Mouse (Mus musculus) frontal cortex, adult (tissue): ENCODE data around the gene Ager.
A peak's percentile ranks its signal among the peaks of the same experiment; 100 is the strongest.

Experiments used
- ATAC-seq: cut with Nextera tagmentation; 2 replicates; pipeline ENCODE4 v1.9.2; 2017; ENCODE audit warnings: mild to moderate bottlenecking, moderate library complexity, mixed read lengths; ENCODE audit not compliant: low TSS enrichment

Gene Ager

GRCm38 (mm10) chr17:34585121-34585520, 12.5 kb upstream of the Ager start:
- no peak for ATAC-seq

GRCm38 (mm10) chr17:34585877-34586771, 11.5 kb upstream of the Ager start:
- peak; percentile 6; the same call in 1 of the 2 replicates for ATAC-seq

GRCm38 (mm10) chr17:34586796-34587422, 10.8 kb upstream of the Ager start:
- peak; percentile 59 for ATAC-seq

GRCm38 (mm10) chr17:34587423-34587811, 10.2 kb upstream of the Ager start:
- peak; percentile 72 for ATAC-seq

- ATAC-seq = no peak
Observed at GRCm38 (mm10) chr17:34587814-34588213, 9.8 kb upstream of the Ager start.

GRCm38 (mm10) chr17:34588767-34589166, 8.9 kb upstream of the Ager start:
- ATAC-seq = no peak

- no peak for ATAC-seq
Observed at GRCm38 (mm10) chr17:34589206-34589605, 8.5 kb upstream of the Ager start.

GRCm38 (mm10) chr17:34589681-34590101, 8.0 kb upstream of the Ager start, which contains the start of gene Gpsm3:
Gene Gpsm3 (plus strand): TSS chr17:34589806.
- ATAC-seq = no peak

GRCm38 (mm10) chr17:34590154-34590987, 7.3 kb upstream of the Ager start:
- ATAC-seq = no peak

GRCm38 (mm10) chr17:34591029-34591993, 6.4 kb upstream of the Ager start, which contains the start of gene Pbx2:
Gene Pbx2 (plus strand): TSS chr17:34591266.
- no peak for ATAC-seq

GRCm38 (mm10) chr17:34591994-34592375, 5.7 kb upstream of the Ager start:
- peak; percentile 20; the same call in 1 of the 2 replicates for ATAC-seq

GRCm38 (mm10) chr17:34592581-34593549, 4.8 kb upstream of the Ager start:
- peak; percentile 28 for ATAC-seq

- no peak for ATAC-seq
Observed at GRCm38 (mm10) chr17:34593752-34594525, 3.7 kb upstream of the Ager start.

- no peak for ATAC-seq
Observed at GRCm38 (mm10) chr17:34596098-34596497, 1.6 kb upstream of the Ager start.

GRCm38 (mm10) chr17:34599891-34600290, 2.2 kb downstream of the Ager start:
- ATAC-seq = no peak

GRCm38 (mm10) chr17:34601796-34602195, 4.1 kb downstream of the Ager start:
- ATAC-seq = no peak

GRCm38 (mm10) chr17:34603375-34604060, 5.9 kb downstream of the Ager start, which contains the start of gene Rnf5:
Gene Rnf5 (minus strand): TSS chr17:34603690.
- peak; percentile 85 for ATAC-seq

- ATAC-seq = peak; percentile 72
Observed at GRCm38 (mm10) chr17:34604061-34604508, 6.4 kb downstream of the Ager start, which contains the start of gene Agpat1. Gene Agpat1 (plus strand): TSS chr17:34604262.
